Mouse (Mus musculus): Measurements from ENCODE around the gene Cdc20. TPM values are rescaled to one million over a fixed set of nuclear protein-coding genes. Genes with fewer than 3 reads are reported as not detected.
A peak's percentile ranks its signal among the peaks of the same experiment; 100 is the strongest.

Gene Cdc20
- polyA plus RNA-seq, 1 experiment from 2014 or later: 313 TPM

DNA sequence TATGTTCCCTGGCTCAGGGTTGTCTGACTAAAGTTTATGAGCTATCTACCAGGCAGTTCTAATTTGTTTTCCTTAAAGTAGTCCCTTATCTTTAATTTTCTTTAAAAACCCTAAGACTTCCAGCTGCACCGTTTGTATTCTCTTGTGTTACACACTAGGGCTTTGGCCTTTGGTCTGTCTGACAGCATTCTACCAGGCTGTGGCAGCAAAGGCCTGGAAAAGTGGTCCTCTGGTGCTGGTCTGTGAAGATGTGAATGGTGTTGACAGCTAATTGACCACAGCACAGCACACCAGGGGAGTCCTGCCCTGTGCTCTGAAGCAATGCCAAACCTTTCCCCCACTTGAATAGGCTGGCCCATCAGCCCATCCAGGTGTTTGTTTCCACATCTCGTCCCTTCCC, 21.4 kb downstream of the Cdc20 start:
- Histone ChIP-seq H3K9me3 (no peaks in the 10 kb centered on the region), H3K4me1 (0 out of 2 replicates have a peak, but pooled peaks cover 1% of the 10 kb centered on the region), H3K4me3 (no peak overlapping the region), H3K27ac (no peak overlapping the region), H3K27me3 (no peaks in the 10 kb centered on the region), H3K9ac (no peak overlapping the region), H3K4me2 (no peak overlapping the region), H3K36me3 (peaks cover 70% of the 10 kb centered on the region)
- 80% methylated on average over 2 of the region's 2 CpGs for WGBS
- ATAC-seq (ENCODE audit: borderline replicate concordance, extremely low read depth, low FRiP score, low TSS enrichment): no peak

GRCm38 (mm10) chr4:118413553-118413952, 23.6 kb downstream of the Cdc20 start:
- Histone ChIP-seq H3K9ac (no peak overlapping the region), H3K9me3 (no peaks in the 10 kb centered on the region), H3K4me1 (peaks cover 10% of the 10 kb centered on the region), H3K27ac (no peak overlapping the region), H3K4me3 (no peak overlapping the region), H3K36me3 (peaks cover 57% of the 10 kb centered on the region), H3K27me3 (no peaks in the 10 kb centered on the region), H3K4me2 (no peak overlapping the region)
- ATAC-seq (ENCODE audit: borderline replicate concordance, extremely low read depth, low FRiP score, low TSS enrichment): no peak
- WGBS: 97% methylated on average over 5 of the region's 5 CpGs

GRCm38 (mm10) chr4:118410871-118411270, 26.3 kb downstream of the Cdc20 start:
- Histone ChIP-seq H3K36me3 (peaks cover 45% of the 10 kb centered on the region), H3K9ac (no peak overlapping the region), H3K4me1 (peaks cover 17% of the 10 kb centered on the region), H3K27ac (no peak overlapping the region), H3K4me2 (no peak overlapping the region), H3K27me3 (no peaks in the 10 kb centered on the region), H3K9me3 (no peaks in the 10 kb centered on the region), H3K4me3 (no peak overlapping the region)
- WGBS: 93% methylated on average over 5 of the region's 5 CpGs
- no peak for ATAC-seq (ENCODE audit: borderline replicate concordance, extremely low read depth, low FRiP score, low TSS enrichment)

DNA sequence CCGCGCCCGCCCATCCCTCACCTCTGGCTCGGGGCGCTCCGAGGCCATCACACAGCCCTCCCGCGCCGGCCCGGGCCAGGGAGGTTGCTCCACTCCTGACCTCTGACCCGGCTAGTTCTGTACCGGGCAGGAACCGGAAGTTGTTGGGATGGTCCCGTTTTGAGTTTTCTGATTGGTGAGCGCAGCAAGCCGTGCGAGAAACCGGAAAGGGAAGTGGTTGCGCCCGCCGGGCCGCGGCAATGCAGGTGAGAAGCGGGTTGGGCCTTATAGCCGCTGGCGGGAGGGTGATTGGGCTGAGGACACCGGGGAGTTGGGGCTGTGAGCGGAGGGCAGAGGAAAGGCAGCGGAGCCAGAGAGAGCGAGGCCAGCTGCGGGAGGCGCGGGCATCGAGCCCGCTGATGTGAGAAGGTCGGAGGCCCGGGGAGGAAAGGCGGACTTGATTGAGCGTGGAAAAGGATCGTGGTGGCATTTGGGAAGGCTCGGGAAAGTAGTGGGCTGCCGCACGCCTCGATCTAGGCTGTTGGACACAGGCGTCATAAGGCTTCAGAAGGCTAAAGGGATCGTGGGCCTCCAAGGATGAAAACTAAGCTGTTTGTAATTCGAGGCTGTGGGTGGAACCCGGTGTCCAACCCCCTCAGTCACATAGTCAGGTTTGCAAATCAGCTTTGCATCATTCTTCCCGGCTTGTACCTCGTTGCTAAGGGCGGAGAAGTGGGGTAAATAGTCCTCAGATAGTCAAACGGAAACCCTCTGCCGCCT, 27.8 kb downstream of the Cdc20 start, which contains the start of the genes Szt2 and Med8:
TSS of gene Szt2 (minus strand) at position 132 of the 759 bp plus-strand sequence.
TSS of gene Med8 (plus strand) at position 196 of the 759 bp plus-strand sequence.
- Histone ChIP-seq H3K9me3 (no peaks in the 10 kb centered on the region), H3K4me2 (peak within 1 kb of the TSS; percentile 72), H3K4me3 (peak within 1 kb of the TSS; percentile 98), H3K4me1 (peaks cover 17% of the 10 kb centered on the region), H3K36me3 (peaks cover 29% of the 10 kb centered on the region), H3K27me3 (no peaks in the 10 kb centered on the region), H3K27ac (peak within 1 kb of the TSS; percentile 60; the same call in 1 of the 2 replicates), H3K9ac (peak within 1 kb of the TSS; percentile 93)
- peak; percentile 95 for ATAC-seq (ENCODE audit: borderline replicate concordance, extremely low read depth, low FRiP score, low TSS enrichment)
- under 1% methylated on average over 53 of the region's 53 CpGs for WGBS

DNA sequence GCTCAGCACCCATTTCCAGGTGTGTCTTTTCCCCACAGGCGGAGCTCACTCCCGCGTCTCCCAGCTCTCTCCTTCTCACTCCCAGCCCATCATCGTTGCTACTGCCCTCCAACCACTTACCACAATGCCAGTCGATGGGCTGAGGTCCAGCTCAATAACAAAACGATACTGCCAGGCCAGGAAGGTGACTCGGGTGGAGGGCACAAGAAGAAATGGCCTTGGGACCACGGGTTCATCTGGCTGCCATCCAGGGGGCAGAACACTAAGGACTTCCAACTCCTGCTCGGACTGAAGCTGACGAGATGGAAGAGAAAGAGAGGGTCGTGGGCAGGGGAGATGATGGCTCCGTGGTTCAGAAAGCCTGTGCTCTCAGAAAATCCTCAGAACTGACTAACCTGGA, 34.5 kb downstream of the Cdc20 start:
- Histone ChIP-seq H3K27me3 (no peaks in the 10 kb centered on the region), H3K4me1 (no peaks in the 10 kb centered on the region), H3K36me3 (peaks cover 51% of the 10 kb centered on the region), H3K4me2 (no peak overlapping the region), H3K9me3 (no peaks in the 10 kb centered on the region), H3K4me3 (no peak overlapping the region), H3K9ac (no peak overlapping the region), H3K27ac (no peak overlapping the region)
- 88% methylated on average over 12 of the region's 12 CpGs for WGBS
- no peak for ATAC-seq (ENCODE audit: borderline replicate concordance, extremely low read depth, low FRiP score, low TSS enrichment)

DNA sequence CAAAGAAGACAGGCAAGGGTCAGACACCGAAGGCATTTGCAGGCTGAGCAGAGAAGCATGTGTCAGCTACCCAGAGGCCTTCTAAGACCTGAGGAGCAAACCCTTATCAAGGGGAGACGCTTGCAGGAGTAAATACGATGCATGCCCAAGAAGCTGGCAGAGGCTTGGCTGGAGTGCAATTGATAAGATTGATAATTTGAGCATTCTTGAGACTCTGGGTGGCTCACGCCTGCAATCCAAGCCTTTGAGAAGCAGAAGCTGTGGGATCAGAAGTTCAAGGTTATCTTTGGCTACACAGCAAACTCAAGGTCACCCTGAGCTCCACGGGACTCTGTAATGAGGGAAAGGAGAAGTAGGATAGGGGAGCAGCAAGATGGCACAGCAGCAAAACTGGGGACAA, 35.2 kb downstream of the Cdc20 start:
- 85% methylated on average over 5 of the region's 5 CpGs for WGBS

DNA sequence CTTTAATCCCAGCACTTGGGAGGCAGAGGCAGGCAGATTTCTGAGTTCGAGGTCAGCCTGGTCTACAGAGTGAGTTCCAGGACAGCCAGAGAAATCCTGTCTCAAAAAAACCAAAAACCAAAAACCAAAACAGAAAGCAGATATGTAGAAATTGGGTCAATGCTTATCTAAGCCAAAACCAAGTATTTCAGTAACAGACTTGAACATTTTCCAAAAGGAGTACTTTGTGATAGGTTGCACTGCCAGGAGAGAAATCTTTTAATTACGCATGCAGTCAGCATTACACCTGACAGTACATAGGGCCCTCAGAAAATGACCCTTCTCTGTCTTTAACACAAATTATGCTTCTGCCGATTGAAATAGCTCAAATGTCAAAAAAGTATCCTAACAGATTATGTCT, 35.7 kb downstream of the Cdc20 start:
- 85% methylated on average over 3 of the region's 3 CpGs for WGBS
- Histone ChIP-seq H3K4me3 (no peak overlapping the region), H3K9me3 (no peaks in the 10 kb centered on the region), H3K27me3 (no peaks in the 10 kb centered on the region), H3K9ac (no peak overlapping the region), H3K27ac (no peak overlapping the region), H3K4me1 (no peaks in the 10 kb centered on the region), H3K4me2 (no peak overlapping the region), H3K36me3 (peaks cover 62% of the 10 kb centered on the region)
- no peak for ATAC-seq (ENCODE audit: borderline replicate concordance, extremely low read depth, low FRiP score, low TSS enrichment)

More for the DNA sequence above, 35.2 kb downstream of the Cdc20 start:
- Histone ChIP-seq H3K4me2 (no peak overlapping the region), H3K36me3 (peaks cover 58% of the 10 kb centered on the region), H3K9me3 (no peaks in the 10 kb centered on the region), H3K27me3 (no peaks in the 10 kb centered on the region), H3K4me1 (no peaks in the 10 kb centered on the region), H3K9ac (no peak overlapping the region), H3K27ac (no peak overlapping the region), H3K4me3 (no peak overlapping the region)
- ATAC-seq (ENCODE audit: borderline replicate concordance, extremely low read depth, low FRiP score, low TSS enrichment): no peak

- H3K4me3 ChIP-seq: no peak overlapping the region
- no peaks in the 10 kb centered on the region for H3K4me1 ChIP-seq
- no peak overlapping the region for H3K4me2 ChIP-seq
- H3K9ac ChIP-seq: no peak overlapping the region
- ATAC-seq (ENCODE audit: borderline replicate concordance, extremely low read depth, low FRiP score, low TSS enrichment): no peak
- WGBS: 78% methylated on average over 6 of the region's 6 CpGs
- H3K9me3 ChIP-seq: no peaks in the 10 kb centered on the region
- peaks cover 86% of the 10 kb centered on the region for H3K36me3 ChIP-seq
- H3K27me3 ChIP-seq: no peaks in the 10 kb centered on the region
- no peak overlapping the region for H3K27ac ChIP-seq
These were observed 38.8 kb downstream of the Cdc20 start for GRCm38 (mm10) chr4:118398400-118398799.

DNA sequence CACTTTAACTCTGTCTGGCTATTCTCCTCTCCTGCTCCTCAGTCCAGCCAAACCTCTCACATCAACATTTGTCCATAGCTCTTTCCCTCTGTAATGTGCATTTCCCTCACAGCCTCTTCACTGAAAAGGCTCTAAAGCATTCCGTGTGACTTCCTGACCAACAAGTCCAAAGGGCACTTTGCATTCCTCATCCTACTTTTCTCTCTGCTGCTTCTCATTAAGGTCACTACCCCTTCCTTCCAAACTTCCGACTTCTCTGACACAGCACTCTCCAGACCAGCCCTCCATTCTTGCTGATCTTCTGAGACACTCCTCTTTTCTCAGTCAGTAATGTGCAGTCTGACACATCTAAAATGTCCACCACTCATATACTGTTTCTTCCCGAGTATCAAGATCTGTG, 40.7 kb downstream of the Cdc20 start:
- peaks cover 89% of the 10 kb centered on the region for H3K36me3 ChIP-seq
- no peak overlapping the region for H3K4me3 ChIP-seq
- 69% methylated on average over 3 of the region's 3 CpGs for WGBS
- H3K27ac ChIP-seq: no peak overlapping the region
- no peaks in the 10 kb centered on the region for H3K9me3 ChIP-seq
- no peak overlapping the region for H3K9ac ChIP-seq
- H3K27me3 ChIP-seq: no peaks in the 10 kb centered on the region
- ATAC-seq (ENCODE audit: borderline replicate concordance, extremely low read depth, low FRiP score, low TSS enrichment): no peak
- no peaks in the 10 kb centered on the region for H3K4me1 ChIP-seq
- no peak overlapping the region for H3K4me2 ChIP-seq

DNA sequence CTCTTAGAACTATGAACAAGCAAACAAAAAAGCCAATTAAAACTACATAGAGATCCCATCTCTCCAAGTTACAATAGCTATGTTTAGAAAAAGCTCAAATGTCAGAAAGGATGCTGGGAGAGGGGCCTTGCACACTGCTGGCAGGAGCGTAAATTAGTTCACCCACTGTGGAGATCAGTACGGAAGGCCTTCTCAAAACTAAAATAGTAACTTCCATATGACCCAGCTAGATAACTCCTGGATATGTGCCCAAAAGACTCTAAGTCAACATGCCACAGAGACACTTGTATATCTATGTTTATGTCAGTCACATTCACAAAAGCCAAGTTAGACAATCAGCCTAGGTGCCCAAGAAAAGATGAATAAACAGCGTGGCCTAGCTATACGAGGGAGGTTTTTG, 41.9 kb downstream of the Cdc20 start:
- WGBS: 53% methylated on average over 4 of the region's 4 CpGs
- Histone ChIP-seq H3K27me3 (no peaks in the 10 kb centered on the region), H3K9ac (no peak overlapping the region), H3K36me3 (peaks cover 90% of the 10 kb centered on the region), H3K4me1 (no peaks in the 10 kb centered on the region), H3K27ac (no peak overlapping the region), H3K9me3 (no peaks in the 10 kb centered on the region), H3K4me2 (no peak overlapping the region), H3K4me3 (no peak overlapping the region)
- no peak for ATAC-seq (ENCODE audit: borderline replicate concordance, extremely low read depth, low FRiP score, low TSS enrichment)

- ATAC-seq (ENCODE audit: borderline replicate concordance, extremely low read depth, low FRiP score, low TSS enrichment): no peak
- H3K36me3 ChIP-seq: peaks cover 88% of the 10 kb centered on the region
- H3K27ac ChIP-seq: no peak overlapping the region
These were observed 42.6 kb downstream of the Cdc20 start for GRCm38 (mm10) chr4:118394505-118394904.

GRCm38 (mm10) chr4:118390146-118390545, 47.0 kb downstream of the Cdc20 start:
- Histone ChIP-seq H3K36me3 (peaks cover 95% of the 10 kb centered on the region), H3K4me2 (no peak overlapping the region), H3K9me3 (no peaks in the 10 kb centered on the region), H3K27me3 (no peaks in the 10 kb centered on the region), H3K4me1 (no peaks in the 10 kb centered on the region), H3K4me3 (no peak overlapping the region), H3K9ac (no peak overlapping the region), H3K27ac (no peak overlapping the region)
- no peak for ATAC-seq (ENCODE audit: borderline replicate concordance, extremely low read depth, low FRiP score, low TSS enrichment)
- WGBS: 91% methylated on average over 11 of the region's 11 CpGs

More at GRCm38 (mm10) chr4:118394505-118394904, 42.6 kb downstream of the Cdc20 start:
- H3K9me3 ChIP-seq: no peaks in the 10 kb centered on the region
- H3K4me1 ChIP-seq: no peaks in the 10 kb centered on the region
- H3K4me3 ChIP-seq: no peak overlapping the region
- no peak overlapping the region for H3K4me2 ChIP-seq
- H3K9ac ChIP-seq: no peak overlapping the region
- H3K27me3 ChIP-seq: no peaks in the 10 kb centered on the region
- WGBS: 79% methylated on average over 6 of the region's 6 CpGs
